Mouse (Mus musculus): ENCODE measurements around the gene Evi5l. TPM values are rescaled to one million over a fixed set of nuclear protein-coding genes. Genes with fewer than 3 reads are reported as not detected.

The Evi5l gene
- polyA plus RNA-seq, 1 experiment = 5.7 TPM

DNA sequence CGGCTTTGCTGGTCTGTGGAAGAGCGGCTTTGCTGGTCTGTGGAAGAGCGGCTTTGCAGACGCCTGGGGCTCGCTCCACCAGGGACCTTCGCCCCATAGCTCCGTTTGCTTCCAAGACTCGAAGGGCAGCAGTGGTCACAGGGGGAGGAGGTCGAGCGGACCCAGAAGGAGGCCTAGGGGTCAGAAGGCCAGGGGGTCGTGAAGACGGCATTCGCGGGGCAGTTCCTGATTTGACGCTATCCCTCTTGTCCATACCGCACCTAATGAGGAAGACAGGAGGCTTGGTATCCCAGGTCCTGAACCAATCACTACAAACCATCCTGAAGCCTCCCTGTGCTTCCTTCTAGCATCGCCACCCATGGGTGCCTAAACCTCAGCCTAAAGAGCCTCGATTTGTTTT lies 49.9 kb downstream of the Evi5l start:
- Histone ChIP-seq H3K36me3 (ENCODE audit: control insufficient read depth, insufficient read depth, low read length, poor library complexity, severe bottlenecking) (no peaks in the 10 kb centered on the region), H3K9ac (ENCODE audit: low read depth, poor library complexity, severe bottlenecking) (peak overlapping the region; percentile 65), H3K27ac (ENCODE audit: insufficient read depth, low read length) (no peak overlapping the region), H3K4me1 (ENCODE audit: control insufficient read depth, insufficient read depth, low read length) (peaks cover 4% of the 10 kb centered on the region), H3K9me3 (replicated peaks; ENCODE audit: control insufficient read depth, insufficient read depth, low read length, poor library complexity, severe bottlenecking) (no peaks in the 10 kb centered on the region), H3K27me3 (ENCODE audit: control insufficient read depth, insufficient read depth, low read length, poor library complexity, severe bottlenecking) (no peaks in the 10 kb centered on the region; the same call in 1 of the 2 replicates), H3K4me3 (ENCODE audit: low read depth, low read length) (peak overlapping the region; percentile 66)
- no peak for TF ChIP-seq CTCF (IDR thresholded peaks at IDR 0.05; ENCODE audit: low read depth, low read length)
- no peak for TF ChIP-seq EP300 (IDR thresholded peaks at IDR 0.05; ENCODE audit: insufficient read depth, low read depth, low read length)
- TF ChIP-seq POLR2A (IDR thresholded peaks at IDR 0.05; ENCODE audit: insufficient read depth, low read length) = no peak

DNA sequence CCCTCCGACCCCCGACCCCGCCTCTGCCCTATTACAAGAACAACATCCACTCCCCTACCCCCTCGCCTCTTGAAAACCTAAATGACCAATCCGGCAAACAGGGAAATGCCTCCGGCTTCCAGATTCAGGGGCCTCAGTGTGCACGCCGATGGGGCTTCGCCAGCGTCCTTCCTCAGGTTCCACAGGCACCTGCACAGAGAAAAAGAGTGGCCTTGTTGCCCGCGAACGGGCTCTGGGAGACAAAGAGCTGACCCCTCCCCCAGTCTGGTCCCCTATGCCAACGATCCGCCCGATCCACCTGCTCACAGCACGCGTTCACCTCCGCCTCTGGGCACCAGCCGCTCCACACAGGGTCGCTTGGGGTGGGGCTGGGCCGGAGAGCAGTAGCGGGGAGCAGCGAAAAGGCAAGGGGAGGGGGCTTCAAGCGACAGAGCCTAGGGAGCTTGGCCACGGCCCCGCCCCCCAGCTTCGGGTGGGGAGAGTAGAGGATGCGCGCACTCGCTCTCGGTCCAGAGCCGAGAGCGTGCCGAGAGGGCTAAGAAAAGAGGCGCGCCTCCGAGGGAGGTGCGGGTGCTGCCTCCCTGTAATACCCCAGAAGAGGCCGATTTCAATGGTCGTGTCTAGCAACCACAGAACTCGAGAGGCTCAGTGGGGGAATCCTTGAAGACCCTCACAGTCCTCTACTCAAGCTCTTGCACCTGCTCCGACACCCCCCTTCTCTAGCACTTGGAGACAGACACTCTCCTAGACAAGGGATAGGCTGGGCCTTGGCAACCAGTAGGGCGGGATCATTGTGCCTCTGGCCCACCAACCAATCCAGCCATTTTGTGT lies 50.6 kb downstream of the Evi5l start, which contains the start of gene Prr36:
Gene Prr36, minus strand, starts transcription at position 669 of the 831 bp plus-strand sequence.
- peaks cover 4% of the 10 kb centered on the region for H3K4me1 ChIP-seq (ENCODE audit: control insufficient read depth, insufficient read depth, low read length)
- H3K27me3 ChIP-seq (ENCODE audit: control insufficient read depth, insufficient read depth, low read length, poor library complexity, severe bottlenecking) = no peaks in the 10 kb centered on the region; the same call in 1 of the 2 replicates
- peak within 1 kb of the TSS; percentile 65 for H3K9ac ChIP-seq (ENCODE audit: low read depth, poor library complexity, severe bottlenecking)
- H3K27ac ChIP-seq (ENCODE audit: insufficient read depth, low read length) = no peak within 1 kb of the TSS
- H3K4me3 ChIP-seq (ENCODE audit: low read depth, low read length) = peak within 1 kb of the TSS; percentile 66
- TF ChIP-seq POLR2A (IDR thresholded peaks at IDR 0.05; ENCODE audit: insufficient read depth, low read length) (no peak), CTCF (IDR thresholded peaks at IDR 0.05; ENCODE audit: low read depth, low read length) (no peak), EP300 (IDR thresholded peaks at IDR 0.05; ENCODE audit: insufficient read depth, low read depth, low read length) (no peak)
- H3K36me3 ChIP-seq (ENCODE audit: control insufficient read depth, insufficient read depth, low read length, poor library complexity, severe bottlenecking) = no peaks in the 10 kb centered on the region
- H3K9me3 ChIP-seq (replicated peaks; ENCODE audit: control insufficient read depth, insufficient read depth, low read length, poor library complexity, severe bottlenecking) = no peaks in the 10 kb centered on the region

DNA sequence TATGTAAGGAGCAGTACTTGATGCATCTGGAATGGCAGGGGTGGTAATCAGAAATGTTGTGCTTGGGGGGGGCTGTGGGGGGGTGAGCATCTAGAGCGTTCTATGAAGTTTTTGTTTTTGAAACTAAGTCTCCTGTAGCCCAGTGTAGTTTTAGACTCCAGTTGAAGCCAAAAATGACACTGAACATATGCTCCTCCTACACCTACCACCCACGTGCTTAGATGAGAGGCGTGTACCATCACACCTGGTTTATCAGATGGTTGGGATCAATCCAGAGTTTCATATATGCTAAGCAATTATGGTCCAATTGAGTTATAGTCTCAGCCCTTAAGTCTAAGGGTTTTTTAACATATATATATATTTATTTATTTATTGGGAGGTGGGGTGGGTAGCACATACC lies 53.2 kb downstream of the Evi5l start:
- TF ChIP-seq CTCF (IDR thresholded peaks at IDR 0.05; ENCODE audit: low read depth, low read length) (no peak), EP300 (IDR thresholded peaks at IDR 0.05; ENCODE audit: insufficient read depth, low read depth, low read length) (no peak), POLR2A (IDR thresholded peaks at IDR 0.05; ENCODE audit: insufficient read depth, low read length) (no peak)
- Histone ChIP-seq H3K9ac (ENCODE audit: low read depth, poor library complexity, severe bottlenecking) (no peak overlapping the region), H3K27me3 (ENCODE audit: control insufficient read depth, insufficient read depth, low read length, poor library complexity, severe bottlenecking) (peaks cover 3% of the 10 kb centered on the region), H3K27ac (ENCODE audit: insufficient read depth, low read length) (no peak overlapping the region), H3K36me3 (ENCODE audit: control insufficient read depth, insufficient read depth, low read length, poor library complexity, severe bottlenecking) (no peaks in the 10 kb centered on the region), H3K9me3 (replicated peaks; ENCODE audit: control insufficient read depth, insufficient read depth, low read length, poor library complexity, severe bottlenecking) (no peaks in the 10 kb centered on the region), H3K4me1 (ENCODE audit: control insufficient read depth, insufficient read depth, low read length) (peaks cover 3% of the 10 kb centered on the region), H3K4me3 (ENCODE audit: low read depth, low read length) (no peak overlapping the region)

DNA sequence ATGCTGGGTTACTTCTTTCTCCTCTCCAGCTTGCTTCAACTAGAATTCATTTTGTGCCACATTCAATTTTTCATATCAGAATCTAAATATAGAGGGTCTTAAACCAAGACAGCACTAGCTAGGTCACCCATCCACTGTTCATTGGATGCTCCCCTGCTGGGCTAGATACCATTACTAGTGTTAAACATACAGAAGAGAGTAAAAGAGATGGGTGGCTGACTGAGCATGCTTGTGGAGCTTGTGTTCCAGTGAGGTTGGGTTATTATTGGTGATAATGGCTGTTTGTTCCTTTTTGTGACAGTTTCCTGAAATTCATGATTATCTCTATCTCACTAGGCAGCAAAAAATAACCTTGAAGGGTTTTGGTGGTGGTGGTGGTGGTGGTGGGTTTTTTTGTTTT lies 55.7 kb downstream of the Evi5l start:
- Histone ChIP-seq H3K27ac (ENCODE audit: insufficient read depth, low read length) (no peak overlapping the region), H3K36me3 (ENCODE audit: control insufficient read depth, insufficient read depth, low read length, poor library complexity, severe bottlenecking) (no peaks in the 10 kb centered on the region), H3K27me3 (ENCODE audit: control insufficient read depth, insufficient read depth, low read length, poor library complexity, severe bottlenecking) (peaks cover 3% of the 10 kb centered on the region), H3K4me3 (ENCODE audit: low read depth, low read length) (no peak overlapping the region), H3K9ac (ENCODE audit: low read depth, poor library complexity, severe bottlenecking) (no peak overlapping the region), H3K4me1 (ENCODE audit: control insufficient read depth, insufficient read depth, low read length) (no peaks in the 10 kb centered on the region), H3K9me3 (replicated peaks; ENCODE audit: control insufficient read depth, insufficient read depth, low read length, poor library complexity, severe bottlenecking) (no peaks in the 10 kb centered on the region)
- TF ChIP-seq CTCF (IDR thresholded peaks at IDR 0.05; ENCODE audit: low read depth, low read length) = no peak
- no peak for TF ChIP-seq POLR2A (IDR thresholded peaks at IDR 0.05; ENCODE audit: insufficient read depth, low read length)
- no peak for TF ChIP-seq EP300 (IDR thresholded peaks at IDR 0.05; ENCODE audit: insufficient read depth, low read depth, low read length)

DNA sequence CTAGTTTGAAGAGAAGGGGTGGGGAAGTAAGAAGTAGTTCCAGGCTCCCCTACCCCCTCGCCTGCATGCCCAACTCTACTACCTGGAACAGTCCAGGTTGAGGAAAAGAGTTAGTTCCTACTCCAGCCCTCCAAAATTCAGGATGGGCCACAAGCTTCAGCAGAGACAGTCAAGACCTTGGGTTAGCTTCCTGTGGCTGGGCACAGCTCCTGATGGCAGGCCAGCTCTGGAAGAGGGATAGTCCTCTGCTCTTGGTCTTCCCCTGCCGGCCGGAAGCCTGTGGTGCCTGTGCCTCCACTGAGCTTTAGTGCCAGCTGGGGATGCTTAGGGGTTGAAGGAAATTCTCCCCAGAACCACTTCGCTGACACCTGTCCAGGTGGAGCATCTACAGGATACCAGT lies 60.0 kb downstream of the Evi5l start:
- Histone ChIP-seq H3K36me3 (ENCODE audit: control insufficient read depth, insufficient read depth, low read length, poor library complexity, severe bottlenecking) (no peaks in the 10 kb centered on the region), H3K9me3 (replicated peaks; ENCODE audit: control insufficient read depth, insufficient read depth, low read length, poor library complexity, severe bottlenecking) (no peaks in the 10 kb centered on the region), H3K9ac (ENCODE audit: low read depth, poor library complexity, severe bottlenecking) (no peak overlapping the region), H3K4me1 (ENCODE audit: control insufficient read depth, insufficient read depth, low read length) (no peaks in the 10 kb centered on the region), H3K27ac (ENCODE audit: insufficient read depth, low read length) (no peak overlapping the region), H3K27me3 (ENCODE audit: control insufficient read depth, insufficient read depth, low read length, poor library complexity, severe bottlenecking) (peaks cover 3% of the 10 kb centered on the region), H3K4me3 (ENCODE audit: low read depth, low read length) (peak overlapping the region; percentile 46; the same call in 1 of the 2 replicates)
- no peak for TF ChIP-seq POLR2A (IDR thresholded peaks at IDR 0.05; ENCODE audit: insufficient read depth, low read length)
- no peak for TF ChIP-seq EP300 (IDR thresholded peaks at IDR 0.05; ENCODE audit: insufficient read depth, low read depth, low read length)

DNA sequence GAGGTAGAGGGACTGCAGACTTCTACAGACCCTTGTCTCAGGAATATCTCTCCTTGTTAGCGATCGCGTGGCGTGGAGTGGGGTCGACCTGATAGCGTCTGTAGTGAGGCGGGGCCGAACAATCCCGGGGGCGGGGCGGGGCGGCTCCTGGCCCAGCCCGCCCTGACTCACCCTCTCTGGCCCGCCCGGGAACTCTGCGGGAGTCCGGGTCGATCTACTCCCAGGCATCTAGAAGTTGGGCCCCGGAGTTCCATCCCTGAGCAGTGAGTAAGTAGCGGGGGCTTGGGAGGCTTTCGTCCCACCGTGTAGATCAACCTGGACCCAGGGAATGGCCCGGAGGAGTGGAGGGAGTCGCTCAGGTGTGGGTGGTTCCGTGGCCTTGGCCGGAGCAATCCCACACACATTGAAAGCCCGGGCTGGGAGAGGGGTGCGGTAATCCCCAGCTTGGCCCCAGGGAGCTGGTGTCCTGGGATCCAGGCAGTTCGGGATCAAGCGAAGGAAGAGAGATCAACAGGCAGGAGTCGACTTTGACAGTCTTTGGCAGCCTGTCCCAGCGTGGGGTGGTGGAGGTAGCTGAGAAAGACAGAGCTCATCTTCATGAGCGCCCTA lies 60.5 kb downstream of the Evi5l start, which contains the start of gene Lrrc8e:
Gene Lrrc8e, plus strand, starts transcription at position 89 of the 609 bp plus-strand sequence.
- Histone ChIP-seq H3K4me3 (ENCODE audit: low read depth, low read length) (peak within 1 kb of the TSS; percentile 51), H3K9me3 (replicated peaks; ENCODE audit: control insufficient read depth, insufficient read depth, low read length, poor library complexity, severe bottlenecking) (no peaks in the 10 kb centered on the region), H3K9ac (ENCODE audit: low read depth, poor library complexity, severe bottlenecking) (0 out of 2 replicates have a peak within 1 kb of the TSS, but pooled peaks have one; percentile 18), H3K27ac (ENCODE audit: insufficient read depth, low read length) (no peak within 1 kb of the TSS), H3K27me3 (ENCODE audit: control insufficient read depth, insufficient read depth, low read length, poor library complexity, severe bottlenecking) (peaks cover 3% of the 10 kb centered on the region), H3K36me3 (ENCODE audit: control insufficient read depth, insufficient read depth, low read length, poor library complexity, severe bottlenecking) (no peaks in the 10 kb centered on the region), H3K4me1 (ENCODE audit: control insufficient read depth, insufficient read depth, low read length) (no peaks in the 10 kb centered on the region)
- TF ChIP-seq EP300 (IDR thresholded peaks at IDR 0.05; ENCODE audit: insufficient read depth, low read depth, low read length) (no peak), CTCF (IDR thresholded peaks at IDR 0.05; ENCODE audit: low read depth, low read length) (no peak), POLR2A (IDR thresholded peaks at IDR 0.05; ENCODE audit: insufficient read depth, low read length) (no peak)
